Mouse (Mus musculus) limb, embryonic 11.5 days (tissue): ENCODE results near the gene Pdcd6. TPM values are rescaled to one million over a fixed set of nuclear protein-coding genes. Genes with fewer than 3 reads are reported as not detected.

ENCODE experiments used
- ATAC-seq: fragments of 200-750 bp; cut with Nextera tagmentation; 2 replicates; pipeline ENCODE4 v1.8.0; 2017; ENCODE audit warnings: low read depth; ENCODE audit not compliant: insufficient number of reproducible peaks, low FRiP score, low TSS enrichment
- DNase-seq: peaks from one replicate; pipeline ENCODE4 v3.0.0-alpha.2; 2015; ENCODE audit warnings: low spot score
- H3K27ac ChIP-seq: fragments of 300-500 bp; sonication (generic); replicated peaks from 2 replicates; pipeline ENCODE4 v1.5.1; 2014; ENCODE audit warnings: low read depth, mild to moderate bottlenecking, low read length
- H3K27me3 ChIP-seq: fragments of 300-500 bp; sonication (generic); 2 replicates; pipeline ENCODE4 v1.6.1; 2014; ENCODE audit warnings: mild to moderate bottlenecking, low read length, mixed read lengths; ENCODE audit not compliant: control insufficient read depth, insufficient read depth
- H3K36me3 ChIP-seq: fragments of 300-500 bp; sonication (generic); 2 replicates; pipeline ENCODE4 v1.6.1; 2014; ENCODE audit warnings: mild to moderate bottlenecking, low read length, moderate library complexity, mixed read lengths; ENCODE audit not compliant: control insufficient read depth, insufficient read depth
- H3K4me1 ChIP-seq: fragments of 300-500 bp; sonication (generic); 2 replicates; pipeline ENCODE4 v1.6.1; 2014; ENCODE audit warnings: low read length, mixed read lengths; ENCODE audit not compliant: control insufficient read depth, insufficient read depth
- H3K4me2 ChIP-seq: fragments of 300-500 bp; sonication (generic); 2 replicates; pipeline ENCODE4 v1.6.1; 2014; ENCODE audit warnings: low read depth, mild to moderate bottlenecking, moderate library complexity; ENCODE audit not compliant: severe bottlenecking
- H3K4me3 ChIP-seq: fragments of 300-500 bp; sonication (generic); 2 replicates; pipeline ENCODE4 v1.5.1; 2014; ENCODE audit warnings: low read depth, low read length
- H3K9ac ChIP-seq: fragments of 300-500 bp; sonication (generic); 2 replicates; pipeline ENCODE4 v1.6.1; 2014; ENCODE audit warnings: mild to moderate bottlenecking, low read length
- H3K9me3 ChIP-seq: fragments of 300-500 bp; sonication (generic); 2 replicates; pipeline ENCODE4 v1.6.1; 2016; ENCODE audit warnings: low read length; ENCODE audit not compliant: control insufficient read depth
- WGBS: fragments of 180-500 bp; shearing (Covaris S2); extraction: QIAGEN DNeasy Blood & Tissue Kit; methylation state at CpG from one replicate; pipeline ENCODE4 v1.1.7; 2014; 5-methylcytosine and 5-hydroxymethylcytosine counted together
- polyA plus RNA-seq: library from polyadenylated mRNA; unstranded; fragments of >200 nt; fragmentation: Nextera tagmentation; extraction: Ambion mirVana; gene quantifications from 2 replicates; pipeline ENCODE4 v1.2.1, GENCODE M21; 2014

Pdcd6 gene
- polyA plus RNA-seq, 1 experiment from 2014 or later = 137 TPM

DNA sequence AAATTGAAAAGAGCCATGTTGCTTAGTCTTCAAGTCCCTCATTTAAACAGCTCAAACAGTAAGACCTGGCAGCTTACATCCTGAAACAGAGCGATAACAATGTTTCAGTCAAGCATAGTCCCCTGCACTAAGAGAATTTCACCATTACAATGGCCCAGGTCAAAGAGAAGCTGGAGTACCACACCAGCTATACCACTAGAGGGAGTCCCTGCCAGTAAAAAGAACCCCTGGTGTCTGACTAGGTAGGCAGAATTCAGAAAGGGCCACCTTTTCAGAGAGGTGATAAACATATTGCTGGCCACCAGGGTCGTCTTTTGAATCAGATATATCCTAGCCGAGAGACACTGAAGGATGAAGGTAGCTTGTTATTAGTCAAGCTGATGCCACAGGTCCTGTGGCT lies 23.7 kb upstream of the Pdcd6 start:
- Histone ChIP-seq H3K27me3 (no peaks in the 10 kb centered on the region), H3K4me1 (no peaks in the 10 kb centered on the region), H3K36me3 (peaks cover 10% of the 10 kb centered on the region), H3K4me2 (no peak overlapping the region), H3K4me3 (no peak overlapping the region), H3K27ac (no peak overlapping the region), H3K9me3 (no peaks in the 10 kb centered on the region), H3K9ac (no peak overlapping the region)
- DNase-seq (peak; percentile 43), ATAC-seq (no peak)
- WGBS = 57% methylated on average over 3 of the region's 3 CpGs

DNA sequence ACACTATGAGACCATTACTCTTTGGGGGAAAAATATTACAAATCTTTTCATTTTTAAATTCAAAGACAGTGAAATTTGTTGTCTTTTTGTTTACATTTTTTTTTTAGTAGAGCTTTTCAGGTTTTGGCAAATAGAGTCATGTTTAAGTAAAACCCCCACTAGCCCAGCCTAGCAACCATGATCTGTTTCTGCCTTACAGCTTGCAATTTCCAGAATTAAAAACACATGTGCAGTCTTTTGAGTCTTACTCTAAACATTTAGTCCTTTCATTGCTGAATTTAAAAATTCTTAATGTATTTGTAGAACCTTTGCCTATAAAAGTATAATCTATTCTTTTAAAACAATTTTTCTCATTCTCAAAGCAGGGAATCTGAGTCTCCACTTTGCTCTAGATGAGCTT lies 11.9 kb upstream of the Pdcd6 start:
- ATAC-seq = no peak
- Histone ChIP-seq H3K27ac (no peak overlapping the region), H3K9me3 (no peaks in the 10 kb centered on the region)

DNA sequence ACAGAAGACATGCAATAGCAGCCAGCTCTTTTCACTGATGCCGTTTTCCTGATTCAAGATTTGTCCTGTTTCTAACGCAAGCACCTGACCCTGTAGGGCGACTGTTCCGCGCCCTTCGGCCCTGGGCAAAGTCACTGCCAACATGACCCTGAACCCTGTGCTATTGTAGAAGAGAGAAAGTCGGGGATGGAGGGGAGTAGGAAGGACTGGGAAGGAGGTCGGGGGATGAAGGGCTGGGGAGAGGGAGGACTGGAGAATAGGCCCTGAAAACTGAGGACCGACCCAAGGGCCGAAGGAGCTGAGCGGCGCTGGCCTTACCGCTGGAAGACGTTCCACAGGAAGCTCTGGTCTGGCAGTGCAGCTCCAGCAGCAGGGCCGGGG lies 601 bp downstream of the Pdcd6 start:
- Histone ChIP-seq H3K9ac (peak overlapping the region; percentile 70), H3K27me3 (no peaks in the 10 kb centered on the region), H3K4me3 (peak overlapping the region; percentile 67), H3K27ac (no peak overlapping the region), H3K4me2 (peak overlapping the region; percentile 48), H3K4me1 (peaks cover 3% of the 10 kb centered on the region; the same call in 1 of the 2 replicates), H3K36me3 (peaks cover 4% of the 10 kb centered on the region; the same call in 1 of the 2 replicates), H3K9me3 (no peaks in the 10 kb centered on the region)
- ATAC-seq (no peak), DNase-seq (no peak)
- WGBS = 7% methylated on average over 15 of the region's 15 CpGs

More for the DNA sequence above, 11.9 kb upstream of the Pdcd6 start:
- H3K4me3 ChIP-seq = no peak overlapping the region
- H3K27me3 ChIP-seq = no peaks in the 10 kb centered on the region
- H3K4me1 ChIP-seq = no peaks in the 10 kb centered on the region
- H3K9ac ChIP-seq = no peak overlapping the region
- DNase-seq = no peak
- peaks cover 25% of the 10 kb centered on the region for H3K36me3 ChIP-seq
- H3K4me2 ChIP-seq = no peak overlapping the region

- Histone ChIP-seq H3K9me3 (no peaks in the 10 kb centered on the region), H3K36me3 (peaks cover 3% of the 10 kb centered on the region; the same call in 1 of the 2 replicates), H3K9ac (peak overlapping the region; percentile 70), H3K4me1 (peaks cover 3% of the 10 kb centered on the region; the same call in 1 of the 2 replicates), H3K27me3 (no peaks in the 10 kb centered on the region), H3K4me2 (peak overlapping the region; percentile 48), H3K4me3 (peak overlapping the region; percentile 67), H3K27ac (no peak overlapping the region)
- 32% methylated on average over 4 of the region's 4 CpGs for WGBS
- DNase-seq (no peak), ATAC-seq (no peak)
These were observed 994 bp downstream of the Pdcd6 start for GRCm38 (mm10) chr13:74316386-74316785.

DNA sequence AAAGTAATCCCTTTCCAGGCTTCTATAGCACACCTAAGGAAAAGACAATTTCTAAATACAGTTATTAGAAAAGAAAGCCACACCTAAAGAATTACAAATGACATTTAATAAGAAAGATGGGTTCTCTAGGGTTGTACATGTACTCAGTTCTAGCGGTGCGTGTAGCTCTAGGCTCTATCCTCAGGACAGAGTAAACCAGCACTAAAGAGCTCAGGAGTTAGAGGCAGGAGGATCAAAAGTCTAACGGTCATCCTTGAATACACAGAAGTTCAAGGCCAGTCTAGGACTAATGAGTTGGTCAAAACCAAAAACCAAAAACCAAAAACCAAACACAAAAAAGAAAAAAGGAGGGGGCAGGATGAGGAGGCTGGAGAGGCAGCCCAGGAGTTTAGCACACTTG lies 2.8 kb downstream of the Pdcd6 start:
- Histone ChIP-seq H3K4me2 (no peak overlapping the region), H3K9ac (no peak overlapping the region), H3K36me3 (no peaks in the 10 kb centered on the region; the same call in 1 of the 2 replicates), H3K4me1 (peaks cover 3% of the 10 kb centered on the region; the same call in 1 of the 2 replicates), H3K27me3 (no peaks in the 10 kb centered on the region), H3K9me3 (no peaks in the 10 kb centered on the region), H3K4me3 (no peak overlapping the region), H3K27ac (no peak overlapping the region)
- DNase-seq (no peak), ATAC-seq (no peak)
- 97% methylated on average over 3 of the region's 3 CpGs for WGBS

DNA sequence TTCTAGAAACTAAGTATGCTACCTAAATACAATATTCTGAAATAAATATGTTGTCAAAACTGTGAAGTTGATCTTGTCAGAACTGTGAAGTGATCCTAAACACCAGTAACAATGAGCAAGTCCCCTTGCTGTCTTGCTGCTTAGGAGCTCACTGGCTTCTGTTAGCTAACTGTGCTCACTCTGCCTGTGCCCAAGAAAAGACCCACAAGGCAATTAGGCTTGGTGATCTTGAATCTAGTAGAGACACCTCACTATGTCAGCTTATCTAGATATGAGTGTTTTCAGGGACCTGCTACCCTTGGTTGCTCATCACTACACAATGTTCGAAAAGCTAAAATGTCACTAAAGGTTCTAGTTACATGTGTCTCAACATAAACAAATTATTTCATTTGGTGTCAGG lies 11.6 kb downstream of the Pdcd6 start:
- H3K36me3 ChIP-seq = peaks cover 7% of the 10 kb centered on the region; the same call in 1 of the 2 replicates
- no peaks in the 10 kb centered on the region for H3K9me3 ChIP-seq
- WGBS = 93% methylated on average over 1 of the region's 1 CpGs
- no peaks in the 10 kb centered on the region for H3K4me1 ChIP-seq
- no peak for ATAC-seq
- DNase-seq = no peak
- no peak overlapping the region for H3K4me3 ChIP-seq
- H3K27ac ChIP-seq = no peak overlapping the region
- H3K4me2 ChIP-seq = no peak overlapping the region
- H3K27me3 ChIP-seq = no peaks in the 10 kb centered on the region
- H3K9ac ChIP-seq = no peak overlapping the region

DNA sequence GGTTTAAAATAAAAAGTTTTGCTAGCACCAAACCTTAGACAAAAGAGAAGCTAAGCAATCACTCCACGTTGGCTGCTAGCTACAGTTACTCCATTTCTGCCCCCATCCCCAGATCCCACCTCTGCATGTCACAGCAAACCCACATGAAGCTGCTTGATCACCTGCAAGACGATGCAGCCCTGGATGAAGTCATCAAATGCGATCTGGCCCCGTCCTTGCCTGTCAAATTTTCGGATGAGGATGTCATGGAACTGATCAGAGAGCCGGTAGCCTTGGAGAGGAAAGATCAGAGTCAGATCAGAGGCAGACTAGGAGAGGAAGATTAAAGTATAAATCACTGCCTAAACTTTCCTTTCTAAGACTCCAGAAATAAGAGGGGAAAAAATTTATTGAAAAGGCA lies 12.0 kb downstream of the Pdcd6 start:
- H3K9ac ChIP-seq = no peak overlapping the region
- H3K27ac ChIP-seq = no peak overlapping the region
- H3K4me2 ChIP-seq = no peak overlapping the region
- H3K4me1 ChIP-seq = no peaks in the 10 kb centered on the region
- DNase-seq (no peak), ATAC-seq (no peak)
- WGBS = 92% methylated on average over 6 of the region's 6 CpGs
- H3K4me3 ChIP-seq = no peak overlapping the region
- H3K9me3 ChIP-seq = no peaks in the 10 kb centered on the region
- H3K36me3 ChIP-seq = peaks cover 7% of the 10 kb centered on the region; the same call in 1 of the 2 replicates
- H3K27me3 ChIP-seq = no peaks in the 10 kb centered on the region

- no peaks in the 10 kb centered on the region for H3K4me1 ChIP-seq
- H3K4me3 ChIP-seq = no peak overlapping the region
- DNase-seq (no peak), ATAC-seq (no peak)
- no peaks in the 10 kb centered on the region for H3K27me3 ChIP-seq
- H3K4me2 ChIP-seq = no peak overlapping the region
- 80% methylated on average over 10 of the region's 10 CpGs for WGBS
- no peak overlapping the region for H3K27ac ChIP-seq
- no peaks in the 10 kb centered on the region for H3K9me3 ChIP-seq
- no peak overlapping the region for H3K9ac ChIP-seq
- H3K36me3 ChIP-seq = peaks cover 7% of the 10 kb centered on the region; the same call in 1 of the 2 replicates
These were observed 15.0 kb downstream of the Pdcd6 start for GRCm38 (mm10) chr13:74302050-74303037.
